Mouse (Mus musculus): Measurements from ENCODE around the gene Znhit1. TPM values are rescaled to one million over a fixed set of nuclear protein-coding genes. Genes with fewer than 3 reads are reported as not detected.

Znhit1 gene
- 10 to 100 TPM; 62.4 to 85.5 (median 72.4) TPM for total RNA-seq (2022)

GRCm38 (mm10) chr5:136987934-136988271 is at the start of gene Znhit1:
Gene Znhit1, minus strand, starts transcription at chr5:136988021.
- DNase-seq (ENCODE audit: low spot score in 2 of 2) = no peak

- DNase-seq (ENCODE audit: low spot score in 2 of 2) = no peak
Measured at GRCm38 (mm10) chr5:137036211-137036610, 48.4 kb upstream of the Znhit1 start.

GRCm38 (mm10) chr5:137032641-137033074 is 44.8 kb upstream of the Znhit1 start:
- DNase-seq (ENCODE audit: low spot score in 2 of 2) = peak; percentile 68 to 69

GRCm38 (mm10) chr5:137032033-137032421 is 44.2 kb upstream of the Znhit1 start:
- no peak for DNase-seq (ENCODE audit: low spot score in 2 of 2)

- no peak for DNase-seq (ENCODE audit: low spot score in 2 of 2)
Measured at GRCm38 (mm10) chr5:137031076-137032032, 43.5 kb upstream of the Znhit1 start.

- DNase-seq (ENCODE audit: low spot score in 2 of 2) = no peak
Measured at GRCm38 (mm10) chr5:137030416-137030810, 42.6 kb upstream of the Znhit1 start.

GRCm38 (mm10) chr5:137029643-137030415 is 42.0 kb upstream of the Znhit1 start:
- DNase-seq (ENCODE audit: low spot score in 2 of 2) = peak; percentile 92

GRCm38 (mm10) chr5:137029273-137029585 is 41.4 kb upstream of the Znhit1 start:
- DNase-seq (ENCODE audit: low spot score in 2 of 2) = no peak

GRCm38 (mm10) chr5:137028561-137029272 is 40.9 kb upstream of the Znhit1 start:
- DNase-seq (ENCODE audit: low spot score in 2 of 2) = no peak

GRCm38 (mm10) chr5:137026092-137026491 is 38.3 kb upstream of the Znhit1 start, which contains the start of gene Vgf:
Gene Vgf, plus strand, starts transcription at chr5:137026392.
- no peak for DNase-seq (ENCODE audit: low spot score in 2 of 2)

- peak; percentile 28 to 41 for DNase-seq (ENCODE audit: low spot score in 2 of 2)
Measured at GRCm38 (mm10) chr5:137025132-137025531, 37.3 kb upstream of the Znhit1 start.

- DNase-seq (ENCODE audit: low spot score in 2 of 2) = no peak
Measured at GRCm38 (mm10) chr5:137024318-137024717, 36.5 kb upstream of the Znhit1 start.

- no peak for DNase-seq (ENCODE audit: low spot score in 2 of 2)
Measured at GRCm38 (mm10) chr5:137015913-137016312, 28.1 kb upstream of the Znhit1 start.

GRCm38 (mm10) chr5:137012401-137012950 is 24.7 kb upstream of the Znhit1 start:
- no peak for DNase-seq (ENCODE audit: low spot score in 2 of 2)

- DNase-seq (ENCODE audit: low spot score in 2 of 2) = no peak
Measured at GRCm38 (mm10) chr5:137009988-137010387, 22.2 kb upstream of the Znhit1 start.

- no peak for DNase-seq (ENCODE audit: low spot score in 2 of 2)
Measured at GRCm38 (mm10) chr5:137007276-137007675, 19.5 kb upstream of the Znhit1 start.

GRCm38 (mm10) chr5:137000612-137001011 is 12.8 kb upstream of the Znhit1 start:
- DNase-seq (ENCODE audit: low spot score in 2 of 2) = no peak

- no peak for DNase-seq (ENCODE audit: low spot score in 2 of 2)
Measured at GRCm38 (mm10) chr5:136999449-136999848, 11.6 kb upstream of the Znhit1 start.

GRCm38 (mm10) chr5:136989801-136990200 is 2.0 kb upstream of the Znhit1 start:
- DNase-seq (ENCODE audit: low spot score in 2 of 2) = no peak

- DNase-seq (ENCODE audit: low spot score in 2 of 2) = no peak
Measured at GRCm38 (mm10) chr5:136988420-136988819, 599 bp upstream of the Znhit1 start.
